Mouse (Mus musculus) thymus, postnatal 14 days (tissue): ENCODE results near the gene Mmp15.
"Not testable (repeated sequence)": the region's sequence is repeated elsewhere in the genome, so short reads cannot be mapped to it uniquely, and the experiment has no call there.

ENCODE experiments used
- DNase-seq: peaks from one replicate; pipeline ENCODE4 v3.0.0; 2021

Gene Mmp15

DNA sequence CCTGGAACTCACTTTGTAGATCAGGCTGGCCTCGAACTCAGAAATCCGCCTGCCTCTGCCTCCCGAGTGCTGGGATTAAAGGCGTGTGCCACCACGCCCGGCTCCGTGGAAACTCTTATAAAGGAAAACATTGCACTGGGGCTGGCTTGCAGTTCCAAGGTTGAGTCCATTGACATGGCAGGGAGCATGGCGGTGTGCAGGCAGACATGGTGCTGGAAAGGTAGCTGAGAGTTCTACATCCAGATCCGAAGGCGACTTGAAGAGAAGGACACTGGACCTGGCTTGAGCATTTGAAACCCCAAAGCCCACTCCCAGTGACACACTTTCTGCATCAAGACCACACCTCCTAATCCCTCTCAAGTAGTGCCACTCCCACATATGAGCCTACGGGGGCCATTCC, 26.9 kb downstream of the Mmp15 start:
- DNase-seq: not testable (repeated sequence)

- DNase-seq: no peak
Observed at GRCm38 (mm10) chr8:95380953-95381352, 28.9 kb downstream of the Mmp15 start.

GRCm38 (mm10) chr8:95381595-95381994, 29.5 kb downstream of the Mmp15 start:
- no peak for DNase-seq

- no peak for DNase-seq
Observed at GRCm38 (mm10) chr8:95384501-95384900, 32.4 kb downstream of the Mmp15 start.

- DNase-seq: no peak
Observed at GRCm38 (mm10) chr8:95386037-95386436, 34.0 kb downstream of the Mmp15 start.

- no peak for DNase-seq
Observed at GRCm38 (mm10) chr8:95387221-95387620, 35.2 kb downstream of the Mmp15 start.

- no peak for DNase-seq
Observed at GRCm38 (mm10) chr8:95387936-95388335, 35.9 kb downstream of the Mmp15 start.

DNA sequence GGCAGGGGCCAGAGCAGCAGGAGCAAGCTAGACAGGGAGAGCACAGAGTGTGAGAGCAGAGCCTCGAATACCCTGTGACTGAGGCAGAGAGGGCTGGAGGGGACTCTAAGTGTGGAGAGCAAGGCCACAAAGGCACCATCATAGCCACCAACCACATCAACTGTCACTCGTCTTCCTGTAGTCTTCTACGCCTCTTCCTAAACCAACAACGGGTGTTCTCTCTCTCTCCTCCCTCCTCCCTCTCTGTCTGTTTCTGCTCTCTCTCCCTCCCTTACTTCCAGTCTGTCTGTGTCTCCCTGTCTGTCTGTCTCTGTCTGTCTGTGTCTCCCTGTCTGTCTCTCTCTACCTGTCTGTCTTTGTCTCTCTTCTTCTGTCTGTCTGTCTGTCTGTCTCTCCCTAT, 38.2 kb downstream of the Mmp15 start:
- DNase-seq: peak; percentile 50

DNA sequence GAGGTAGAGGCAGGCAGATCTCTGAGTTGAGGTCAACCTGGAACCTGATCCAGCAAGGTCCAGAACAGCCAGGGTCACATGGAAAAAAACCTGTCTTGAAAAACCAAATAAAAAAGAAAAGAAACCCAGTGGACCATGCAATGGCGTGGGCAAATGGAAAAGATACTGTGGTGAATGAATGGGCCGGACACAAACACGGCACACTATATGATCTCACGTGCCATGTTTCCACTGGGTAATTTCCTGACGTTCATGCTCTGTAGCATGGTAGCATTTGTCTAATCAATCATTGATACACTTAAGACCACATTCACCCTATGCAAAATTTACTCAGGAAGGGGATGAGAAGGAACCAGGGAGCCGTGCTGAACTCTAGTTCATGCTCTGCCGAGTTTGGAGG, 39.0 kb downstream of the Mmp15 start:
- DNase-seq: no peak

DNA sequence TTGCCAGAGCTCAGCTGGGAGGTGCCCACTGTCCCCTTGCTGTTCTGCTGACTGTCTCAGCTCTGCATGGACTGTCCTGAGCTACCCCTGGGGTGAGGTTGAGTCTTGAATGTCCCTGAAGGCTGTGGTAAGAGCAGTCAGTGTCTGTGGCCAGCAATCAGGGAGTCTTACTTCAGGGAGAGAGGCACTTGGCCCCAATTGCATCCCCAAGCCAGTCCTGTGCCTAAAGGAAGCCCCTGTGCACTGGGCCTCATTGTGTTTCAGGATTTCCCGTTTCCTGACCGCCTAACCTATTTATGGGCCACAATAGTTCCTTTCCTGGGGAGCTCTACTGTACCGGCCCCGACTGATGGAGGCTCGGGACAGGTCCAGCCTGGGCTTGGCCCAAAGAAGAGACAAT, 40.5 kb downstream of the Mmp15 start:
- no peak for DNase-seq

GRCm38 (mm10) chr8:95395186-95395918, 43.3 kb downstream of the Mmp15 start:
- DNase-seq: no peak

DNA sequence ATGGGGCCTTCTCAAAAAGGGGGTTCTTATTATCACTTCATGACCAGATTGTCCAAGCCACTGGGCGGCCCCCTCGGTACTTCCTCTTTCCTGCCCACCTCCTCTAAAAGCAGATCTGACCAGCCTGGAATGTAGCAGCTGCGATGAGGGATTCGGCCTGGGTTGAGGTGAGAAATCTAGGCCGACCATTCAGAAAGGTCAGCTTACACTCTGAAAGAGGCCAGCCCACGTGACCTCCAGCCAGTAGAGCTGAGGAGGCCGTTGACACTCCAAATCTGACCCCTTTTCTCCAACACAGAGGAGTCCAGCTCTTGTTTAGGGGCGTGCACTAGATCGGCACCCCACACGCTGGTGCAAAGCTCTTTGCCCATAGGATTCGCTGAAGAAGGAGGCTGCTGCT, 44.7 kb downstream of the Mmp15 start:
- DNase-seq: no peak

DNA sequence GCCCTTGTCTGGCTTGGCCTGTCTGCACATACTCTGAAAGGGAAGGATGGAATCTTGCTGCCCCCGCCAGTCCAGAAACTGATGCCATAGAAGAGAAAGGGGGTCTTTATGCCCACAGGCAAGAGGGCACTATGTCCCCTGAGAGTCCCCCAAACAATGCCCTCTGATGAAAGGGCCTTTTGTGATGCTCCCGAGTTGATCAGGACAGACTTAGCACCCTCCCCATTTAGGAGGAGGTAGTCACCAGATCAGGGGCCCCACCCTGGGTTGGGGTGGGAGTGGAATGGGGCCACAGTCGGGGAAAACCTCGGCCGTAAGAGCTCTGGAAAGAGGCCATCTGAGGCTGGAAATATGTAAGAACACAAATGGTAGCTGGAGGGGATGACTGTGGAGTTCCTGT, 45.1 kb downstream of the Mmp15 start:
- no peak for DNase-seq

GRCm38 (mm10) chr8:95399131-95399530, 47.1 kb downstream of the Mmp15 start:
- no peak for DNase-seq

DNA sequence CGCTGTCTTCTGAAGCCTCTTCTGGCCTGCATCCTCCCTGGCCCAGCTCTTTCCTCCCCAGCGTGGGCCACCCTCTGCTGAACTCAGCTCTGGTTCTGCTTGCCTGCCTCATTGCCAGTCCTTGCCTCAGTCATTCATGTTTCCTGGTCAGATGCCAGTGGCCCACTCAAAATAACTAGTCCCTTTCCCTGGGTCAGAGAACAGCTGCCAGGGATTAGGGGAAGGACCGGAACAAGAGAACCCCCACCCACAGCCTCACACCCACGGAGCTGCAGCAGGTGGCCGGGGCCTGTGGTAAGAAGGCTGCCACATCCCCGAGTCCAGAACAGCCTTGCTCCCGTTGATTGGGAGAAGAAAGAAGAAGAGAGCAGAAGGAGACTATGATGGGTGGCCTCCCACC, 49.0 kb downstream of the Mmp15 start:
- no peak for DNase-seq

GRCm38 (mm10) chr8:95409518-95409917, 57.5 kb downstream of the Mmp15 start:
- DNase-seq: no peak

DNA sequence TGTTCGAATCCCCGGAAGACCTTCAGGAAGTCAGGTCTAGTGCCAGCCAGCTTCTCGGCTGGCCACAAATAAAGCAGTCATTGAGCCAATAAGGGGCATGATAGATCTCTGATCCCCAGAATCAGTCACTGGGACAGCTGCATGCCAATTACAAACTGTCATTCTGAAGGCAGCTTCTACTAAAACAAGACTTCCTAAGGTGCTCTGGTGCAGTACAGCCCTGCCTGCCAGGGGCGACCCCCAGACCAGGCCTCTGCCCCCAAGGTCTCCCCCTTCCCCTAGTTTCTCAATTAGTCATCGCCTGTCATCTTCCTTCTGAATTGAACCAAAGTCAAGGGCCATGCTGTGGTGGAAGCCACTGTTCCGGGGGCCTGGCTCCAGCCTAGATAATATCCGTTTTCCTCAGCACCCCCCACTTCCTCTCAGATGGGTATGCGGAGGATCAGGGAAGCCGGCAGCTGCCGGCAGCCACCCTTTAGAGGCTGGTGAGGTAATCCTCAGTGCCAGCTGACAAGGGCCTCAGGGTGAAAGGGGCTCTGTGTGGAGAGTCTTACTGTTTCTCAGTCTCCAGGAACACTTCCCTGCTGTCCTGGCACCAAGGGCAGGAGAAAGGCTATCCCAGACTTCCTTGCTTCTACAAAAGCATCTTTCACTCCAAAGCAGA, 59.4 kb downstream of the Mmp15 start:
- peak; percentile 49 for DNase-seq

DNA sequence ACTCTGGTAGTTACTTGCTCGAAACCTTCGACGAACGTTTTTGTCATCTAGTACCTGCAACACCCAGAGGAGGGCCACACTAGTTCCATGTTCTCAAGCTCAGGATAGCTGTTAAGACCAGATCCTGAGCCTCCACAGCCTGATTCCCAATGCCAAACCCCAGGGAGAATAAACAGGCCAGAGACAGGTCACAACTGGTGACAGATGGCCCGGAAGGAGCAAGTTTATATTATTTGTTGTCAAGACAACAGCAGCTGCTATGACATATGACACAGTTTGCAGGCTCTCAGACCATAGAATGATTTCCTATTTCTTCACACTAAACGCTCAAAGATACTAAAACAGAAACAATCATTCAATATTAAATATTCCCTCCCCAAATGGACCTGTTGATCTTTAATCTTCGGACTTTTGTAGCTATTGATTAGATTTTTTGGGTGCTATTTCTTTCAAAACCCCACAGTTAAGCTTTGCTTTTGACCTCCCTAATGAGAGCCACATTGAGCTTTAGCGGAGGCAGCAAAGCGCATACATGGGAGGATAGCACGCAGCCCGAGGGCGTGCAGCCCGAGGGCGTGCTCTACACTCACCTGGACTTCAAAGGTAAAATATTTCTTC, 70.2 kb downstream of the Mmp15 start:
- DNase-seq: no peak
